Mouse (Mus musculus) CH12.LX (cell line): Measurements from ENCODE around the gene Parp2. TPM values are rescaled to one million over a fixed set of nuclear protein-coding genes. Genes with fewer than 3 reads are reported as not detected.
A peak's percentile ranks its signal among the peaks of the same experiment; 100 is the strongest.

ENCODE experiments used
- DNase-seq: peaks from one replicate; pipeline ENCODE4 v3.0.0-alpha.2; 2013; ENCODE audit errors: extremely low read depth
- H3K27ac ChIP-seq: 2 replicates; pipeline ENCODE4 v1.5.1; 2012; ENCODE audit warnings: low read depth, mild to moderate bottlenecking, control low read depth, moderate library complexity; ENCODE audit not compliant: insufficient read depth
- H3K27me3 ChIP-seq: replicated peaks from 2 replicates; pipeline ENCODE3; 2012; ENCODE audit warnings: inconsistent platforms
- H3K36me3 ChIP-seq, 2 experiments: replicated peaks in 1 of 2; 2 replicates each; pipeline versions ENCODE3 to v1.6.1; 2012; ENCODE audit warnings: inconsistent platforms in 1 of 2, low read length in 1 of 2, mild to moderate bottlenecking in 1 of 2, mixed read lengths in 1 of 2, moderate library complexity in 1 of 2; ENCODE audit not compliant: control insufficient read depth in 1 of 2, insufficient read depth in 1 of 2
- H3K4me1 ChIP-seq, 2 experiments: 2 replicates each; pipeline ENCODE4 v1.6.1; 2012; ENCODE audit warnings: inconsistent platforms in 1 of 2, moderate library complexity in 1 of 2; ENCODE audit not compliant: insufficient read depth in 2 of 2, control insufficient read depth in 1 of 2
- H3K4me2 ChIP-seq: 2 replicates; pipeline ENCODE4 v1.6.1; 2012; ENCODE audit warnings: low read depth, mild to moderate bottlenecking, control low read depth; ENCODE audit not compliant: poor library complexity, insufficient read depth, severe bottlenecking
- H3K4me3 ChIP-seq, 3 experiments: fragments of 150-350 bp in 1 of 3; sonication (generic) in 1 of 3; replicated peaks in 1 of 3; 2 replicates each; pipeline versions ENCODE3 to v1.5.1; 2011 to 2012; ENCODE audit warnings: low read depth in 2 of 3, low read length in 2 of 3, mild to moderate bottlenecking in 2 of 3, moderate library complexity in 2 of 3, control low read depth in 1 of 3, improper control_type of control experiment in 1 of 3, inconsistent platforms in 1 of 3, mixed read lengths in 1 of 3; ENCODE audit not compliant: poor library complexity in 1 of 3
- H3K79me2 ChIP-seq: replicated peaks from 2 replicates; pipeline ENCODE4 v1.6.1; 2012; ENCODE audit warnings: mild to moderate bottlenecking, moderate library complexity; ENCODE audit not compliant: control insufficient read depth, poor library complexity, insufficient read depth, severe bottlenecking; ENCODE audit errors: extremely low read depth
- H3K9ac ChIP-seq: 2 replicates; pipeline ENCODE4 v1.6.1; 2012; ENCODE audit warnings: low read depth, mild to moderate bottlenecking, control low read depth, moderate library complexity; ENCODE audit not compliant: insufficient read depth
- H3K9me3 ChIP-seq: replicated peaks from 2 replicates; pipeline ENCODE3; 2012; ENCODE audit warnings: low read length, inconsistent platforms, mixed read lengths
- E2F4 ChIP-seq: IDR thresholded peaks from 2 replicates; pipeline ENCODE4 v1.6.1; 2011; ENCODE audit warnings: low read depth, low read length, improper control_type of control experiment; ENCODE audit not compliant: insufficient replicate concordance
- EP300 ChIP-seq: IDR thresholded peaks from 2 replicates; pipeline ENCODE4 v1.6.1; 2011; ENCODE audit warnings: low read length, improper control_type of control experiment
- ETS1 ChIP-seq: conservative IDR thresholded peaks from 2 replicates; pipeline ENCODE4 v1.6.1; 2012; ENCODE audit warnings: low read depth, mild to moderate bottlenecking, inconsistent platforms, low read length, improper control_type of control experiment, moderate library complexity
- GABPA ChIP-seq: IDR thresholded peaks from 2 replicates; pipeline ENCODE4 v1.6.1; 2012; ENCODE audit warnings: low read depth, low read length, improper control_type of control experiment, inconsistent platforms; ENCODE audit not compliant: insufficient replicate concordance
- IRF4 ChIP-seq: IDR thresholded peaks from 2 replicates; pipeline ENCODE4 v1.6.1; 2014; ENCODE audit warnings: low read depth, mild to moderate bottlenecking, inconsistent platforms, low read length, improper control_type of control experiment
- KAT2A ChIP-seq: IDR thresholded peaks from 2 replicates; pipeline ENCODE4 v1.6.1; 2012; ENCODE audit warnings: low read length, improper control_type of control experiment, inconsistent platforms; ENCODE audit not compliant: insufficient replicate concordance
- MXI1 ChIP-seq: IDR thresholded peaks from 2 replicates; pipeline ENCODE4 v1.6.1; 2011; ENCODE audit warnings: mild to moderate bottlenecking, low read depth, low read length, improper control_type of control experiment
- POLR2A ChIP-seq: IDR thresholded peaks from 2 replicates; pipeline ENCODE4 v1.6.1; 2011; ENCODE audit warnings: low read depth, mild to moderate bottlenecking, improper control_type of control experiment, low read length
- POLR2AphosphoS2 ChIP-seq: IDR thresholded peaks from 2 replicates; pipeline ENCODE4 v1.6.1; 2011; ENCODE audit warnings: low read depth, low read length, improper control_type of control experiment
- SIN3A ChIP-seq: IDR thresholded peaks from 2 replicates; pipeline ENCODE4 v1.6.1; 2012; ENCODE audit warnings: low read length, improper control_type of control experiment, inconsistent platforms
- TCF12 ChIP-seq: IDR thresholded peaks from 2 replicates; pipeline ENCODE4 v1.6.1; 2014; ENCODE audit warnings: low read depth, mild to moderate bottlenecking, inconsistent platforms, low read length, improper control_type of control experiment
- USF2 ChIP-seq: conservative IDR thresholded peaks from 2 replicates; pipeline ENCODE4 v1.6.1; 2011; ENCODE audit warnings: low read depth, low read length, improper control_type of control experiment
- ZC3H11A ChIP-seq: IDR thresholded peaks from 2 replicates; pipeline ENCODE4 v1.6.1; 2012; ENCODE audit warnings: low read depth, mild to moderate bottlenecking, inconsistent platforms, low read length, improper control_type of control experiment
- ZNF384 ChIP-seq: IDR thresholded peaks from 2 replicates; pipeline ENCODE4 v1.6.1; 2012; ENCODE audit warnings: low read depth, low read length, improper control_type of control experiment, inconsistent platforms
- dilution Hi-C: fragments of 300-500 bp; cut with MboI; formaldehyde crosslinking; loops from 2 replicates; pipeline ENCODE4 v1.14.3; 2020; ENCODE audit warnings: low sequenced_read_pairs; ENCODE audit not compliant: extremely low pct_unique_long_range_greater_than_20kb, extremely low pct_ligation_motif_present
- in situ Hi-C: fragments of 300-500 bp; cut with MboI; formaldehyde crosslinking; loops from 3 replicates; pipeline ENCODE4 v1.14.3; 2019; ENCODE audit warnings: low sequenced_read_pairs, low pct_ligation_motif_present, low pct_unique_long_range_greater_than_20kb, mixed read lengths
- polyA plus RNA-seq: library from polyadenylated mRNA; unstranded; fragments of >175 nt; gene quantifications from 2 replicates; pipeline ENCODE4 v1.2.1, GENCODE M21; 2012; ENCODE audit warnings: low read depth; ENCODE audit not compliant: insufficient read length
- total RNA-seq, 2 experiments: library from RNA; depleted of rRNA; stranded (reverse); fragments of 300-350 nt in 1 of 2; fragments of >200 nt in 1 of 2; gene quantifications; 2 replicates each; pipeline ENCODE4 v1.2.3; 2012 to 2014

The Parp2 gene
- total and polyA plus RNA-seq, 3 experiments: 64.6 to 95.9 (median 90.9) TPM

GRCm38 (mm10) chr14:50869889-50870804, 62.5 kb downstream of the Parp2 start, which contains the start of gene Tep1 (continued):
- no peak for TF ChIP-seq KAT2A
- TF ChIP-seq SIN3A: no peak
- no peak for TF ChIP-seq ETS1
- peak; percentile 75 for TF ChIP-seq POLR2A
- TF ChIP-seq E2F4: no peak
- TF ChIP-seq IRF4: peak; percentile 29; the same call in 1 of the 2 replicates
- TF ChIP-seq EP300: no peak
- no peak for TF ChIP-seq GABPA
- TF ChIP-seq ZNF384: no peak
- TF ChIP-seq MXI1: peak; percentile 67; the same call in 1 of the 2 replicates
- TF ChIP-seq USF2: no peak
- no peak for TF ChIP-seq POLR2AphosphoS2
- peak; percentile 78 for TF ChIP-seq TCF12

GRCm38 (mm10) chr14:50870805-50871143, 63.1 kb downstream of the Parp2 start:
- no peak for DNase-seq
- Histone ChIP-seq H3K27ac (peak overlapping the region; percentile 65), H3K27me3 (no peaks in the 10 kb centered on the region), H3K79me2 (no peaks in the 10 kb centered on the region; the same call in 1 of the 2 replicates), H3K9me3 (no peaks in the 10 kb centered on the region), H3K36me3 (peaks cover 7 to 26% of the 10 kb centered on the region in 2 experiments), H3K9ac (peak overlapping the region; percentile 92), H3K4me1 (peaks cover 0 to 19% of the 10 kb centered on the region in 2 experiments; a peak in 2 of 4 replicates), H3K4me3 (peak overlapping the region; percentile 74 to 97 (median 80)), H3K4me2 (peak overlapping the region; percentile 77)
- TF ChIP-seq ZC3H11A: no peak
- TF ChIP-seq MXI1: 0 out of 2 replicates have a peak, but pooled peaks have one; percentile 10
- in situ Hi-C loops: no loop called here
- dilution Hi-C loops: no loop called here

Other genes with a start within 250 kb of the Parp2 start
- not detected in 2 replicates for gene Olfr744, start 193.0 kb upstream of the Parp2 start, total RNA-seq (2012; rRNA removed)
- not detected in 2 replicates for gene Olfr744, start 193.0 kb upstream of the Parp2 start, total RNA-seq (2014; rRNA removed)
- not detected in 2 replicates for gene Olfr744, start 193.0 kb upstream of the Parp2 start, polyA plus RNA-seq
- gene Olfr745, start 168.5 kb upstream of the Parp2 start, total RNA-seq (2012; rRNA removed): not detected in 2 replicates
- gene Olfr745, start 168.5 kb upstream of the Parp2 start, total RNA-seq (2014; rRNA removed): not detected in 2 replicates
- not detected in 2 replicates for gene Olfr745, start 168.5 kb upstream of the Parp2 start, polyA plus RNA-seq
- not detected in 2 replicates for gene Olfr746, start 160.8 kb upstream of the Parp2 start, total RNA-seq (2012; rRNA removed)
- gene Olfr746, start 160.8 kb upstream of the Parp2 start, total RNA-seq (2014; rRNA removed): not detected in 2 replicates
- not detected in 2 replicates for gene Olfr746, start 160.8 kb upstream of the Parp2 start, polyA plus RNA-seq
- not detected in 2 replicates for gene Olfr747, start 114.6 kb upstream of the Parp2 start, total RNA-seq (2012; rRNA removed)
- gene Olfr747, start 114.6 kb upstream of the Parp2 start, total RNA-seq (2014; rRNA removed): not detected in 2 replicates
- gene Olfr747, start 114.6 kb upstream of the Parp2 start, polyA plus RNA-seq: not detected in 2 replicates
- not detected in 2 replicates for gene Olfr748, start 100.5 kb upstream of the Parp2 start, total RNA-seq (2012; rRNA removed)
- gene Olfr748, start 100.5 kb upstream of the Parp2 start, total RNA-seq (2014; rRNA removed): not detected in 2 replicates
- not detected in 2 replicates for gene Olfr748, start 100.5 kb upstream of the Parp2 start, polyA plus RNA-seq
- not detected in 2 replicates for gene Olfr749, start 62.7 kb upstream of the Parp2 start, total RNA-seq (2012; rRNA removed)
- gene Olfr749, start 62.7 kb upstream of the Parp2 start, total RNA-seq (2014; rRNA removed): not detected in 2 replicates
- not detected in 2 replicates for gene Olfr749, start 62.7 kb upstream of the Parp2 start, polyA plus RNA-seq
- 53.4 and 57.8 TPM in 2 replicates for gene Ttc5, start 22.3 kb upstream of the Parp2 start, total RNA-seq (2012; rRNA removed)
- gene Ttc5, start 22.3 kb upstream of the Parp2 start, total RNA-seq (2014; rRNA removed): 65.0 and 72.1 TPM in 2 replicates
- 44.3 and 44.5 TPM in 2 replicates for gene Ttc5, start 22.3 kb upstream of the Parp2 start, polyA plus RNA-seq
- 2.7 and 4.2 TPM in 2 replicates for gene Ccnb1ip1, start 109 bp upstream of the Parp2 start, total RNA-seq (2012; rRNA removed)
- not detected in 2 replicates for gene Ccnb1ip1, start 109 bp upstream of the Parp2 start, total RNA-seq (2014; rRNA removed)
- gene Ccnb1ip1, start 109 bp upstream of the Parp2 start, polyA plus RNA-seq: not detected in 2 replicates
- gene Tep1, start 62.7 kb downstream of the Parp2 start, total RNA-seq (2012; rRNA removed): 12.2 and 14.7 TPM in 2 replicates
- gene Tep1, start 62.7 kb downstream of the Parp2 start, total RNA-seq (2014; rRNA removed): 3.5 and 4.1 TPM in 2 replicates
- gene Tep1, start 62.7 kb downstream of the Parp2 start, polyA plus RNA-seq: 12.9 and 14.0 TPM in 2 replicates
- gene Klhl33, start 89.7 kb downstream of the Parp2 start, total RNA-seq (2012; rRNA removed): not detected in 2 replicates
- not detected in 2 replicates for gene Klhl33, start 89.7 kb downstream of the Parp2 start, total RNA-seq (2014; rRNA removed)
- gene Klhl33, start 89.7 kb downstream of the Parp2 start, polyA plus RNA-seq: not detected in 2 replicates
- gene Osgep, start 117.1 kb downstream of the Parp2 start, total RNA-seq (2012; rRNA removed): 39.1 and 41.7 TPM in 2 replicates
- gene Osgep, start 117.1 kb downstream of the Parp2 start, total RNA-seq (2014; rRNA removed): 88.7 and 90.4 TPM in 2 replicates
- 48.4 and 57.6 TPM in 2 replicates for gene Osgep, start 117.1 kb downstream of the Parp2 start, polyA plus RNA-seq
- 178 and 250 TPM in 2 replicates for gene Apex1, start 117.1 kb downstream of the Parp2 start, total RNA-seq (2012; rRNA removed)
- gene Apex1, start 117.1 kb downstream of the Parp2 start, total RNA-seq (2014; rRNA removed): 417 and 427 TPM in 2 replicates
- gene Apex1, start 117.1 kb downstream of the Parp2 start, polyA plus RNA-seq: 353 and 354 TPM in 2 replicates
- 18.1 and 21.2 TPM in 2 replicates for gene Pip4p1, start 123.0 kb downstream of the Parp2 start, total RNA-seq (2012; rRNA removed)
- gene Pip4p1, start 123.0 kb downstream of the Parp2 start, total RNA-seq (2014; rRNA removed): 28.1 and 29.2 TPM in 2 replicates
- gene Pip4p1, start 123.0 kb downstream of the Parp2 start, polyA plus RNA-seq: 31.1 and 35.5 TPM in 2 replicates
- gene Pnp, start 123.2 kb downstream of the Parp2 start, total RNA-seq (2012; rRNA removed): 99.3 and 113 TPM in 2 replicates
- gene Pnp, start 123.2 kb downstream of the Parp2 start, total RNA-seq (2014; rRNA removed): 118 and 128 TPM in 2 replicates
- 65.9 and 80.0 TPM in 2 replicates for gene Pnp, start 123.2 kb downstream of the Parp2 start, polyA plus RNA-seq
- gene Gm49342, start 136.7 kb downstream of the Parp2 start, total RNA-seq (2012; rRNA removed): not detected in 2 replicates
- gene Gm49342, start 136.7 kb downstream of the Parp2 start, total RNA-seq (2014; rRNA removed): 108 and 120 TPM in 2 replicates
- 50.6 and 100 TPM in 2 replicates for gene Gm49342, start 136.7 kb downstream of the Parp2 start, polyA plus RNA-seq
- gene Pnp2, start 148.2 kb downstream of the Parp2 start, total RNA-seq (2012; rRNA removed): 0.21 TPM in 2 replicates
- 0.43 TPM in 1 of 2 replicates, not detected in the other for gene Pnp2, start 148.2 kb downstream of the Parp2 start, total RNA-seq (2014; rRNA removed)
- gene Pnp2, start 148.2 kb downstream of the Parp2 start, polyA plus RNA-seq: 0.91 TPM in 1 of 2 replicates, not detected in the other
- gene Rnase10, start 199.9 kb downstream of the Parp2 start, total RNA-seq (2012; rRNA removed): not detected in 2 replicates
- not detected in 2 replicates for gene Rnase10, start 199.9 kb downstream of the Parp2 start, total RNA-seq (2014; rRNA removed)
- gene Rnase10, start 199.9 kb downstream of the Parp2 start, polyA plus RNA-seq: not detected in 2 replicates
- gene Rnase9, start 234.0 kb downstream of the Parp2 start, total RNA-seq (2012; rRNA removed): not detected in 2 replicates
- not detected in 2 replicates for gene Rnase9, start 234.0 kb downstream of the Parp2 start, total RNA-seq (2014; rRNA removed)
- not detected in 2 replicates for gene Rnase9, start 234.0 kb downstream of the Parp2 start, polyA plus RNA-seq
- gene Rnase11, start 242.3 kb downstream of the Parp2 start, total RNA-seq (2012; rRNA removed): not detected in 2 replicates
- not detected in 2 replicates for gene Rnase11, start 242.3 kb downstream of the Parp2 start, total RNA-seq (2014; rRNA removed)
- gene Rnase11, start 242.3 kb downstream of the Parp2 start, polyA plus RNA-seq: not detected in 2 replicates
- gene Rnase12, start 249.8 kb downstream of the Parp2 start, total RNA-seq (2012; rRNA removed): 0.38 and 0.55 TPM in 2 replicates
- not detected in 2 replicates for gene Rnase12, start 249.8 kb downstream of the Parp2 start, total RNA-seq (2014; rRNA removed)
- gene Rnase12, start 249.8 kb downstream of the Parp2 start, polyA plus RNA-seq: not detected in 2 replicates